Mouse (Mus musculus) thymus, adult 2 months (tissue): Measurements from ENCODE around the gene Fgf6. TPM values are rescaled to one million over a fixed set of nuclear protein-coding genes. Genes with fewer than 3 reads are reported as not detected.

Source experiments
- DNase-seq: peaks from one replicate; pipeline ENCODE4 v3.0.0; 2021
- H3K27ac ChIP-seq: fragments of 200-500 bp; 2 replicates; pipeline ENCODE4 v1.5.1; 2012; ENCODE audit warnings: low read length, control low read depth; ENCODE audit not compliant: control insufficient read depth, insufficient read depth
- H3K27me3 ChIP-seq: fragments of 200-500 bp; 2 replicates; pipeline ENCODE4 v1.6.1; 2012; ENCODE audit warnings: mild to moderate bottlenecking, low read length, moderate library complexity, mixed read lengths; ENCODE audit not compliant: control insufficient read depth, insufficient read depth
- H3K36me3 ChIP-seq: fragments of 200-500 bp; 2 replicates; pipeline ENCODE4 v1.6.1; 2012; ENCODE audit warnings: mild to moderate bottlenecking, low read length, moderate library complexity; ENCODE audit not compliant: control insufficient read depth, insufficient read depth
- H3K4me1 ChIP-seq: fragments of 200-500 bp; replicated peaks from 2 replicates; pipeline ENCODE4 v1.6.1; 2012; ENCODE audit warnings: low read length; ENCODE audit not compliant: control insufficient read depth, insufficient read depth
- H3K4me3 ChIP-seq: fragments of 200-500 bp; 2 replicates; pipeline ENCODE4 v1.5.1; 2012; ENCODE audit warnings: mild to moderate bottlenecking, low read length, control low read depth, moderate library complexity; ENCODE audit not compliant: control insufficient read depth, insufficient read depth
- CTCF ChIP-seq: fragments of 200-500 bp; IDR thresholded peaks from 2 replicates; pipeline ENCODE4 v1.5.1; 2012; ENCODE audit warnings: mild to moderate bottlenecking, control low read depth, low read length, moderate library complexity, borderline replicate concordance; ENCODE audit not compliant: control insufficient read depth, poor library complexity, insufficient read depth; ENCODE audit errors: extremely low read depth
- POLR2A ChIP-seq: fragments of 200-500 bp; IDR thresholded peaks from 2 replicates; pipeline ENCODE4 v1.6.1; 2012; ENCODE audit warnings: mild to moderate bottlenecking, low read length, control low read depth, moderate library complexity; ENCODE audit not compliant: control insufficient read depth, poor library complexity, insufficient read depth; ENCODE audit errors: extremely low read depth
- WGBS: fragments of 180-500 bp; shearing (Covaris S2); methylation state at CpG from one replicate; pipeline ENCODE4 v1.1.7; 2018; 5-methylcytosine and 5-hydroxymethylcytosine counted together
- polyA plus RNA-seq: library from polyadenylated mRNA; depleted of rRNA; stranded (reverse); fragments of >200 nt; gene quantifications from 2 replicates; pipeline ENCODE4 v1.2.3, GENCODE M21; 2012; rRNA removed

Gene Fgf6
- polyA plus RNA-seq, 1 experiment: 0.01 TPM

DNA sequence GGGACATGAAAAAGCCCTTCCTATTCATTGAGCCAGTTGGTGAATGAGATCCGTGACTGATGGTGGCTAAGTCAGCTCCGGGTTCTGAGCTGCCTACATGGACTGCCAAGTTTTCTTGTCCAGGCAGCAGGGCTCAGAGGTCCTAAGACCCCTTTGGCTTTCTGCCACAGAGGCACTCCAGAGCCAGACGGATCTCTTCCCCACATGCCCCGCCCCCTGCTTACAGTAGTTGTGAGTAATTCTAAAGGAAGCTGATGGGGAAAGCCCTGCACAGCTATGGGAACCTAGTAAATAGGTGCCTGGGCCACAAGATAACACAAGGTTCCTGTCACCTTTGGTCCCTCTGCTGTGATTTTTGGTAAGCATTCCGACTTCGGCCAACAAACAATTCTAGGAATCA lies 29.5 kb downstream of the Fgf6 start:
- H3K27me3 ChIP-seq: no peaks in the 10 kb centered on the region
- no peak for DNase-seq
- H3K27ac ChIP-seq: no peak overlapping the region
- H3K4me1 ChIP-seq: no peaks in the 10 kb centered on the region
- no peak overlapping the region for H3K4me3 ChIP-seq
- TF ChIP-seq CTCF (no peak), POLR2A (no peak)
- whole genome bisulfite sequencing: 39% methylated on average over 6 of the region's 6 CpGs
- no peaks in the 10 kb centered on the region for H3K36me3 ChIP-seq

DNA sequence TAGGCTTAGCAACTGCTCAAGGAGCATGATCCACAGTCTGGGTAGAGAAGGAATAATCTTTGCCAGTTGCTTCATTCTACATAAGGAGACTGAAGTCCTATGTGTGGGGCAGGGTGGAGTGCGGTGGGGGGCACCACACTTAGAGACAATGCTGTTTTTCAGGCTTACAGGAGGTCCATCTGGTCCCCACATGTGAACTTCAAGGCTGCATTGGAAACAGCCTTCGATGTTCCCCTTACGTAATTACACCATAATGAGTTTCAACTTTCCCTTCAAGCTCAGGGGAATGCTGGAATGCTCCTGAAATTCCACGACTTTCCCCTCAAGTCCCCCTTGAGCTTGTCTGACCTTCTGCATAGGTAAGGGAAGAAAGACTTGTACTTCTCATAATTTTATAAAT lies 35.5 kb downstream of the Fgf6 start:
- H3K36me3 ChIP-seq: no peaks in the 10 kb centered on the region
- TF ChIP-seq CTCF (no peak), POLR2A (no peak)
- H3K27ac ChIP-seq: no peak overlapping the region
- DNase-seq: no peak
- WGBS: 87% methylated on average over 4 of the region's 4 CpGs
- no peak overlapping the region for H3K4me3 ChIP-seq
- H3K4me1 ChIP-seq: no peaks in the 10 kb centered on the region
- no peaks in the 10 kb centered on the region for H3K27me3 ChIP-seq

DNA sequence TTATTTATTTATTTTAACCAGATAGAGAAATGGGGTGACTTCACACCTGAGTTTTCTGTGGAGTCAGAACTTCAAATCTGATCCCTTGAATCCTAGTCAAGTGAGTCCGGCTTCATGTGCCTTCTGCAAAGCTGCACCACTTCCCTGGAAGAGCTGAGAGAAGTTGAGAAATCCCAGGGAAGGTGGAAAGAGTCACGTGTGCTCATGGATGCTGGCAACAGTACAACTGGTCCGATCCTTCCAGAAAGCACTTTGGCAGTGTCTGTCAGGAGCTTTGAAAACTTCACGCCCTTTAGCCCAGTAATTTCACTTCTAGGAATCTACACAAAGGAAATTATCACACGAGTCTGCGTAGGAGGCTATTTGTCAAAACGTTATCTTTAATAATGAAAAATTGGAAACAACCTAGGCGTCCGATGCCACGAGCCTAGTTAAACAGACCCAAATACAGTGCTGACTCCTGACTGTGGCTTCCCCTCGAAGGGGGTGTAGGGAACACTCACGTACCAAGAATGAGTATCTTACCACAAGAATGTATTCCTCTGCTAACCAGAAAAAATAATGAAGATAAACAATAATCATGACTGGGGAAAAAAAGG lies 41.7 kb downstream of the Fgf6 start:
- no peak overlapping the region for H3K4me3 ChIP-seq
- H3K4me1 ChIP-seq: no peaks in the 10 kb centered on the region
- H3K27me3 ChIP-seq: no peaks in the 10 kb centered on the region
- DNase-seq: no peak
- TF ChIP-seq CTCF: no peak
- TF ChIP-seq POLR2A: no peak
- 82% methylated on average over 12 of the region's 12 CpGs for WGBS
- no peaks in the 10 kb centered on the region for H3K36me3 ChIP-seq
- no peak overlapping the region for H3K27ac ChIP-seq

DNA sequence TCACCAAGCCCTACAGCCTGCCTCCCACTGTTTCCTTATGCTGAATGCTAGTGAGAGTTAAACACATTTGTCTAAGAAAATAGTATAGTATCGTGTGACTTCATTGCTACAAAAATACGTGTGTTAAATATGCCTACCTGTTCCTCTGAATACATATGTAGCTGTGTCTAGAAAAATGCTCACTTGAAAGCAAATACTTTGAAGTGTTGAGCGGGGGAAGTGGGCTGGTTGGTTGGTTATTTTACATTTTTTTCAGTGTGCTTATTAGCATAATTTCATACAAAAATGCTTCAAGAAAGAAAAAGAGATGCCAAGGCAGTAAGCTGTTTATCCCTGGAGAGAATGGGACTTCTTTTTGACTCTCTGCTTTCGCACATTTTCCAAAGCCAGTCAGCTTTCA lies 44.6 kb downstream of the Fgf6 start:
- Histone ChIP-seq H3K4me1 (no peaks in the 10 kb centered on the region; the same call in 1 of the 2 replicates), H3K4me3 (no peak overlapping the region), H3K27me3 (no peaks in the 10 kb centered on the region), H3K36me3 (no peaks in the 10 kb centered on the region), H3K27ac (no peak overlapping the region)
- DNase-seq: no peak
- 76% methylated on average over 4 of the region's 4 CpGs for WGBS
- TF ChIP-seq POLR2A (no peak), CTCF (no peak)

DNA sequence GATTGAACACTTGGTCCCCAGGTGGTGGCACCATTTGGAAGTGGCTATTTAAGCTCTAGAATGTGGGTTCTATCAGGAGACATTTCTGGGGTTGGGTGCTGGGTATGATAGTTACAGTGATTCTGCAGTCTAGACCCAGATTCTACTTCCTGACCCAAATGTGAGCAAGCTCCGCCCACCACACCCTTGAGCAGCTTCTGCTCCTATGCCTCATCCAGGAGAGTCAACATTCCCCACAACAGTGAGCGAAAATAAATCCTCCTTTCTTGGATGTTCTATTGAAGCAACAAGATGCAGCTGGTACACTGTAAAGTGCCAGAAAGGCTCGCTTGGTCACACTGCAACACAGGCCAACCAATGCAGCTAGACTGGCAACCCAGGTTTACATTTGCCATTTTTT lies 48.5 kb downstream of the Fgf6 start:
- no peak overlapping the region for H3K27ac ChIP-seq
- 89% methylated on average over 3 of the region's 3 CpGs for WGBS
- H3K4me1 ChIP-seq: no peaks in the 10 kb centered on the region; the same call in 1 of the 2 replicates
- H3K4me3 ChIP-seq: no peak overlapping the region
- TF ChIP-seq POLR2A: no peak
- TF ChIP-seq CTCF: no peak
- no peaks in the 10 kb centered on the region for H3K27me3 ChIP-seq
- H3K36me3 ChIP-seq: no peaks in the 10 kb centered on the region
- no peak for DNase-seq

DNA sequence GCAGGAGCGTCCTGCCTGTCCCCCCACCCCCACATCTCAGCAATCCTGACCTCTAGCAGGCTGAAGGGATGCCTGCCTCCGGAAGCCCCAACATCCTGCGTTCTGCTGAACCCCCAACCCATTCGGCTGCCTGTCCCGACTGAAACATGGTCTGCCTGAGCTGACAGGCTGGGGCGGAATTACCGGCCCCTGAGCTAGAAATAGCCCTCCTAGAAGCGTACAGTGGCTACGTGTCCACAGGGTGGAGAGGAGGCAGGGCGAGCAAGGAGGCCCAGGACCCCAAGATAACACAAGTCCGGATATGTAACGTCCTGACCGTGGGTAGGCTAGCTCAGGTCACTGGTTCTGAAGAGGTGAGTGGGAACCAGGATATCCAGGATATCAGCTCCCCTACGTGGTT lies 49.4 kb downstream of the Fgf6 start:
- Histone ChIP-seq H3K4me1 (no peaks in the 10 kb centered on the region; the same call in 1 of the 2 replicates), H3K4me3 (no peak overlapping the region), H3K27ac (no peak overlapping the region), H3K36me3 (no peaks in the 10 kb centered on the region), H3K27me3 (no peaks in the 10 kb centered on the region)
- no peak for DNase-seq
- 6% methylated on average over 14 of the region's 14 CpGs for WGBS
- no peak for TF ChIP-seq CTCF
- TF ChIP-seq POLR2A: no peak

DNA sequence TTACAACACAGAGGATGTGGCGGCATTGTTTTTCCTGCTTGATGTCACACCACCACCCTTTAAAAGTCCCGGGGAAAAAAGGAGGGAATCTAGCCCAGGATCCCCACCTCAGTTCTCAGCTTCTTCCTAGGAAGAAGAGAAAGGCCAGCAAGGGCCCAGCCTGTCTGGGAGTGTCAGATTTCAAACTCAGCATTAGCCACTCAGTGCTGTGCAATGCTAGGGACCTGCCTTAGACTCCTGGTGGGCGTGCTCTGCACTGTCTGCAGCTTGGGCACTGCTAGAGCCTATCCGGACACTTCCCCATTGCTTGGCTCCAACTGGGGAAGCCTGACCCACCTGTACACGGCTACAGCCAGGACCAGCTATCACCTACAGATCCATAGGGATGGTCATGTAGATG lies 57.4 kb downstream of the Fgf6 start, which contains the start of gene Fgf23:
Gene Fgf23, plus strand, starts transcription at position 86 of the 400 bp plus-strand sequence.
- Histone ChIP-seq H3K36me3 (no peaks in the 10 kb centered on the region), H3K4me3 (no peak within 1 kb of the TSS), H3K4me1 (no peaks in the 10 kb centered on the region), H3K27me3 (no peaks in the 10 kb centered on the region), H3K27ac (no peak within 1 kb of the TSS)
- no peak for DNase-seq
- WGBS: 35% methylated on average over 5 of the region's 5 CpGs
- TF ChIP-seq POLR2A (no peak), CTCF (no peak)

Other genes with a start within 250 kb of the Fgf6 start
- gene Ndufa9, start 166.4 kb upstream of the Fgf6 start, polyA plus RNA-seq: 88.7 and 98.3 TPM in 2 replicates
- 0.04 TPM in 1 of 2 replicates, not detected in the other for gene Akap3, start 162.5 kb upstream of the Fgf6 start, polyA plus RNA-seq
- 0.31 and 0.32 TPM in 2 replicates for gene Dyrk4, start 93.7 kb upstream of the Fgf6 start, polyA plus RNA-seq
- gene Rad51ap1, start 76.0 kb upstream of the Fgf6 start, polyA plus RNA-seq: 28.0 and 31.0 TPM in 2 replicates
- 5.3 and 7.0 TPM in 2 replicates for gene D6Wsu163e, start 75.6 kb upstream of the Fgf6 start, polyA plus RNA-seq
- gene Fgf23, start 57.3 kb downstream of the Fgf6 start, polyA plus RNA-seq: 0.34 and 0.73 TPM in 2 replicates
- 1.8 and 2.4 TPM in 2 replicates for gene Tigar, start 94.0 kb downstream of the Fgf6 start, polyA plus RNA-seq
- gene Ccnd2, start 136.6 kb downstream of the Fgf6 start, polyA plus RNA-seq: 73.0 and 74.1 TPM in 2 replicates